Mouse (Mus musculus): Measurements from ENCODE around the gene Slc9a3. TPM values are rescaled to one million over a fixed set of nuclear protein-coding genes. Genes with fewer than 3 reads are reported as not detected.

The Slc9a3 gene
- polyA plus RNA-seq, 1 experiment = 0.01 TPM

DNA sequence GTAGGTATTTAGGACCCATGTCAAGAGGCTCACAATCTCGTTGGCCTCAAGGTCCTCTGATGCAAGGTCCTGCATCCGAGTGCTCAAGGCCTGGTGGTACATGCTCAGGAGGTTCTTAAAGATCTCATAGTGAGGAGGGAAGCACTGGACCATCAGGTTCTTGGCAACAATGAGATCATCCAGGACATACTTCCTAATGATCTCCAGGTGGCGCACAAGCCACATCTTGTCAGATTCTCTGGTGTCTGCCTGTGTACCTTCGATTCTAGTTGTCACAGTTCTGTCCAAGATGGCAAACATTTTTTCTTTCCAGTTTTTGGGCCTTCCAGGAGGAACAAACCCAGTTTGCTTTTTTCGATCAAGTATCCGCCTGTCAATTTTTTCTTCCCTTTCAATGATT is 71.4 kb downstream of the Slc9a3 start:
- no peak overlapping the region for H3K4me3 ChIP-seq
- H3ac ChIP-seq (ENCODE audit: control insufficient read depth, insufficient read length) = no peak overlapping the region
- TF ChIP-seq CEBPB (IDR thresholded peaks at IDR 0.05; ENCODE audit: insufficient read depth, poor library complexity, severe bottlenecking) = no peak
- TF ChIP-seq MYOG (IDR thresholded peaks at IDR 0.05; ENCODE audit: control insufficient read depth in 1 of 3, insufficient read depth in 1 of 3, insufficient read length in 2 of 3, low read depth in 2 of 3) = no peak
- TF ChIP-seq POLR2A (IDR thresholded peaks at IDR 0.05; ENCODE audit: insufficient read length, low read depth) = no peak
- TF ChIP-seq USF1 (IDR thresholded peaks at IDR 0.05; ENCODE audit: low read depth) = no peak
- no peak for TF ChIP-seq SRF (IDR thresholded peaks at IDR 0.05; ENCODE audit: control insufficient read depth, insufficient read length, low read depth)
- no peak for TF ChIP-seq REST (IDR thresholded peaks at IDR 0.05; ENCODE audit: insufficient read depth, insufficient read length)
- TF ChIP-seq MYOD1 (IDR thresholded peaks at IDR 0.05; ENCODE audit: control insufficient read depth in 1 of 3, insufficient read length in 2 of 3, low read depth in 2 of 3) = no peak
- TF ChIP-seq TCF12 (IDR thresholded peaks at IDR 0.05; ENCODE audit: insufficient read depth, poor library complexity, severe bottlenecking) = no peak
- no peak for TF ChIP-seq E2F4 (IDR thresholded peaks at IDR 0.05; ENCODE audit: insufficient read depth)
- no peak for TF ChIP-seq MAX (IDR thresholded peaks at IDR 0.05; ENCODE audit: low read depth)
- TF ChIP-seq POLR2AphosphoS2 (IDR thresholded peaks at IDR 0.05; ENCODE audit: insufficient read length, low read depth) = no peak
- no peak for TF ChIP-seq TCF3 (IDR thresholded peaks at IDR 0.05; ENCODE audit: insufficient read length, low read depth)
- H3K27me3 ChIP-seq (ENCODE audit: control insufficient read depth, insufficient read depth, insufficient read length) = no peaks in the 10 kb centered on the region
- no peaks in the 10 kb centered on the region for H3K79me2 ChIP-seq (ENCODE audit: control insufficient read depth, insufficient read depth)
- no peak overlapping the region for H3K4me2 ChIP-seq (ENCODE audit: low read depth)
- H3K36me3 ChIP-seq (ENCODE audit: control insufficient read depth, insufficient read depth) = peaks cover 11% of the 10 kb centered on the region

DNA sequence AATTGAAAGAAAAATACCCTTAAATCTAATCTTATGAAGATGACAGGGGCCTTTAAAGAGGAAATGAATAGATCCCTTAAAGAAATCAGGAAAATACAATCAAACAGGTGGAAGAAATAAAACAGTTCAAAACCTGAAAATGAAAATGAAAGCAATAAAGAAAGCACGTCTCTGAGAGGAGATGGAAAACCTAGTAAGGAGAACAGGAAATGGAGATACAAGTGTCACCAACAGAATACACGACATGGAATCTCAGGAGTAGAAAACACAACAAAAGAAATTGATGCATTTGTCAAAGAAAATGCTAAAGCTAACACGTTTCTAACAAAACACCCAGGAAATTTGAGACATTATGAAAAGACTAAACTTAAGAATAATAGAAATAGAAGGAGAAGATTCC is 75.2 kb downstream of the Slc9a3 start:
- no peak overlapping the region for H3K4me2 ChIP-seq (ENCODE audit: low read depth)
- H3K27me3 ChIP-seq (ENCODE audit: control insufficient read depth, insufficient read depth, insufficient read length) = no peaks in the 10 kb centered on the region
- H3K4me3 ChIP-seq = no peak overlapping the region
- peaks cover 21% of the 10 kb centered on the region for H3K36me3 ChIP-seq (ENCODE audit: control insufficient read depth, insufficient read depth)
- no peak for TF ChIP-seq TCF12 (IDR thresholded peaks at IDR 0.05; ENCODE audit: insufficient read depth, poor library complexity, severe bottlenecking)
- no peak for TF ChIP-seq SRF (IDR thresholded peaks at IDR 0.05; ENCODE audit: control insufficient read depth, insufficient read length, low read depth)
- TF ChIP-seq USF1 (IDR thresholded peaks at IDR 0.05; ENCODE audit: low read depth) = no peak
- TF ChIP-seq E2F4 (IDR thresholded peaks at IDR 0.05; ENCODE audit: insufficient read depth) = no peak
- TF ChIP-seq POLR2A (IDR thresholded peaks at IDR 0.05; ENCODE audit: insufficient read length, low read depth) = no peak
- no peak for TF ChIP-seq MYOD1 (IDR thresholded peaks at IDR 0.05; ENCODE audit: control insufficient read depth in 1 of 3, insufficient read length in 2 of 3, low read depth in 2 of 3)
- TF ChIP-seq POLR2AphosphoS2 (IDR thresholded peaks at IDR 0.05; ENCODE audit: insufficient read length, low read depth) = no peak
- no peak for TF ChIP-seq TCF3 (IDR thresholded peaks at IDR 0.05; ENCODE audit: insufficient read length, low read depth)
- no peak for TF ChIP-seq MAX (IDR thresholded peaks at IDR 0.05; ENCODE audit: low read depth)
- no peak for TF ChIP-seq CEBPB (IDR thresholded peaks at IDR 0.05; ENCODE audit: insufficient read depth, poor library complexity, severe bottlenecking)
- TF ChIP-seq MYOG (IDR thresholded peaks at IDR 0.05; ENCODE audit: control insufficient read depth in 1 of 3, insufficient read depth in 1 of 3, insufficient read length in 2 of 3, low read depth in 2 of 3) = no peak
- no peak overlapping the region for H3ac ChIP-seq (ENCODE audit: control insufficient read depth, insufficient read length)
- H3K79me2 ChIP-seq (ENCODE audit: control insufficient read depth, insufficient read depth) = no peaks in the 10 kb centered on the region

DNA sequence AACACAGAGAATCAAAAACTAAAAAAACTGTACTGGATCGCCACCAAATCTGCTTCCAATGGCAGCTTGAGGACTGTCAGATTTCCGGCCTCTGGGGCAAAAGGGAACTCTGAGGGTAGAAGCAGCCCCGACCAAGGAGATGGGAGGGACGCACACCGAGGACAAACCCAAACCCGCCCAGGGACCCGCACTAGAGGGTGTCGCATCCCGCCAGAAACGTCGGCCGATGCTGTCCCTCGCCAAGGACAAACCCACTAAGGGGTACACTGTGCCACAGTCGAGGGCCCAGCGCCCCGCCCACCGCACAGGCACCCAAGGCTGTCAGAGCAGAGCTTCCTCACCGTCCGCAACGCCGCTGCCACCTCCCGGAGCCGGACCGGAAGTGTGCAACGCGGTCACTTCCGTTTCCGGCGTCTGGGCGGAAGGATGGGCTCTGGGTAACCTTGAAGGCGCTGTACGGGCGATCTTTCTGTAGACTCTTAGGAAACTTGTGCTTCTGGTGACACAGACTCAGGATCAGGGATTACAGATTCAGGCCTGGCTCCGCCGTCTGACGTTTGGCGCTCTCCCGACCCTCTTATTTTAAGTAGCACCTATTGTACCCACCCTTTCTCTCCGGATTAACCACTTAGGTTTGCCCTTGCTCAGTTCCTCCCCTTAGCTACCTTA is 87.2 kb downstream of the Slc9a3 start, which contains the start of gene Exoc3:
Gene Exoc3 (minus strand): TSS at position 416 of the 669 bp plus-strand sequence.
- peaks cover 7% of the 10 kb centered on the region for H3K79me2 ChIP-seq (ENCODE audit: control insufficient read depth, insufficient read depth)
- H3K36me3 ChIP-seq (ENCODE audit: control insufficient read depth, insufficient read depth) = no peaks in the 10 kb centered on the region
- no peaks in the 10 kb centered on the region for H3K27me3 ChIP-seq (ENCODE audit: control insufficient read depth, insufficient read depth, insufficient read length)
- peak within 1 kb of the TSS; percentile 93 for H3K4me2 ChIP-seq (ENCODE audit: low read depth)
- H3K4me3 ChIP-seq = peak within 1 kb of the TSS; percentile 92
- H3ac ChIP-seq (ENCODE audit: control insufficient read depth, insufficient read length) = peak within 1 kb of the TSS; percentile 71
- no peak for TF ChIP-seq TCF12 (IDR thresholded peaks at IDR 0.05; ENCODE audit: insufficient read depth, poor library complexity, severe bottlenecking)
- no peak for TF ChIP-seq MYOG (IDR thresholded peaks at IDR 0.05; ENCODE audit: control insufficient read depth in 1 of 3, insufficient read depth in 1 of 3, insufficient read length in 2 of 3, low read depth in 2 of 3)
- peak; percentile 99 for TF ChIP-seq POLR2A (IDR thresholded peaks at IDR 0.05; ENCODE audit: insufficient read length, low read depth)
- no peak for TF ChIP-seq REST (IDR thresholded peaks at IDR 0.05; ENCODE audit: insufficient read depth, insufficient read length)
- no peak for TF ChIP-seq E2F4 (IDR thresholded peaks at IDR 0.05; ENCODE audit: insufficient read depth)
- TF ChIP-seq MYOD1 (IDR thresholded peaks at IDR 0.05; ENCODE audit: control insufficient read depth in 1 of 3, insufficient read length in 2 of 3, low read depth in 2 of 3) = no peak
- TF ChIP-seq SRF (IDR thresholded peaks at IDR 0.05; ENCODE audit: control insufficient read depth, insufficient read length, low read depth) = no peak
- TF ChIP-seq POLR2AphosphoS2 (IDR thresholded peaks at IDR 0.05; ENCODE audit: insufficient read length, low read depth) = peak; percentile 96
- TF ChIP-seq USF1 (IDR thresholded peaks at IDR 0.05; ENCODE audit: low read depth) = no peak
- no peak for TF ChIP-seq CEBPB (IDR thresholded peaks at IDR 0.05; ENCODE audit: insufficient read depth, poor library complexity, severe bottlenecking)
- TF ChIP-seq MAX (IDR thresholded peaks at IDR 0.05; ENCODE audit: low read depth) = no peak
- no peak for TF ChIP-seq TCF3 (IDR thresholded peaks at IDR 0.05; ENCODE audit: insufficient read length, low read depth)

DNA sequence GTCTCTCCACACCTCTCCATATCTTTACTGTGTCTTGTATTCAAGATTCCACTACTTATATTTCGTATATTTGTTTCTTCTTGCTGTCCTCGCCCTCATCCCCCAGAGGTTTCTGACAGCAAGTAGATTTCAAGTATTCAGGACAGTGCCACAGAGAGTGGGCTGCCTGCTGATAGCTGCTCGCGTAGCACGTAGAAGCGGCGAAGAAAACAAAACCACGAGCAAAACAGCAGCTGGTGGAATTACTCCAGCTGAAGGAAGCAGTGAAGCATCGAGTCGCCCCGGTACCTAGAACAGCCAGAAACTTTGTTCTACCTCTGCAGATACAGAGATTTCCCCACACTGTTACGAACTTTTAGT is 87.7 kb downstream of the Slc9a3 start:
- peak overlapping the region; percentile 93 for H3K4me2 ChIP-seq (ENCODE audit: low read depth)
- H3K27me3 ChIP-seq (ENCODE audit: control insufficient read depth, insufficient read depth, insufficient read length) = no peaks in the 10 kb centered on the region
- TF ChIP-seq TCF3 (IDR thresholded peaks at IDR 0.05; ENCODE audit: insufficient read length, low read depth) = no peak
- no peak for TF ChIP-seq MYOD1 (IDR thresholded peaks at IDR 0.05; ENCODE audit: control insufficient read depth in 1 of 3, insufficient read length in 2 of 3, low read depth in 2 of 3)
- TF ChIP-seq POLR2A (IDR thresholded peaks at IDR 0.05; ENCODE audit: insufficient read length, low read depth) = no peak
- no peak for TF ChIP-seq MYOG (IDR thresholded peaks at IDR 0.05; ENCODE audit: control insufficient read depth in 1 of 3, insufficient read depth in 1 of 3, insufficient read length in 2 of 3, low read depth in 2 of 3)
- TF ChIP-seq REST (IDR thresholded peaks at IDR 0.05; ENCODE audit: insufficient read depth, insufficient read length) = no peak
- TF ChIP-seq POLR2AphosphoS2 (IDR thresholded peaks at IDR 0.05; ENCODE audit: insufficient read length, low read depth) = no peak
- TF ChIP-seq E2F4 (IDR thresholded peaks at IDR 0.05; ENCODE audit: insufficient read depth) = no peak
- TF ChIP-seq SRF (IDR thresholded peaks at IDR 0.05; ENCODE audit: control insufficient read depth, insufficient read length, low read depth) = no peak
- no peak for TF ChIP-seq USF1 (IDR thresholded peaks at IDR 0.05; ENCODE audit: low read depth)
- TF ChIP-seq MAX (IDR thresholded peaks at IDR 0.05; ENCODE audit: low read depth) = no peak
- TF ChIP-seq TCF12 (IDR thresholded peaks at IDR 0.05; ENCODE audit: insufficient read depth, poor library complexity, severe bottlenecking) = no peak
- no peak for TF ChIP-seq CEBPB (IDR thresholded peaks at IDR 0.05; ENCODE audit: insufficient read depth, poor library complexity, severe bottlenecking)
- peak overlapping the region; percentile 71 for H3ac ChIP-seq (ENCODE audit: control insufficient read depth, insufficient read length)
- H3K4me3 ChIP-seq = peak overlapping the region; percentile 92
- peaks cover 7% of the 10 kb centered on the region for H3K79me2 ChIP-seq (ENCODE audit: control insufficient read depth, insufficient read depth)
- H3K36me3 ChIP-seq (ENCODE audit: control insufficient read depth, insufficient read depth) = no peaks in the 10 kb centered on the region

Measured in myocyte (in vitro differentiated cells).